Mouse (Mus musculus) CH12.LX (cell line): ENCODE results near the gene M6pr.

Experiments used
- CTCF ChIP-seq, 2 experiments: IDR thresholded peaks in 1 of 2; conservative IDR thresholded peaks in 1 of 2; 2 replicates each; pipeline ENCODE4 v1.5.1; 2011 to 2012; ENCODE audit warnings: low read depth in 2 of 2, low read length in 2 of 2, improper control_type of control experiment in 1 of 2, inconsistent platforms in 1 of 2, mild to moderate bottlenecking in 1 of 2, moderate library complexity in 1 of 2
- EP300 ChIP-seq: IDR thresholded peaks from 2 replicates; pipeline ENCODE4 v1.6.1; 2011; ENCODE audit warnings: low read length, improper control_type of control experiment
- GABPA ChIP-seq: IDR thresholded peaks from 2 replicates; pipeline ENCODE4 v1.6.1; 2012; ENCODE audit warnings: low read depth, low read length, improper control_type of control experiment, inconsistent platforms; ENCODE audit not compliant: insufficient replicate concordance
- HCFC1 ChIP-seq: IDR thresholded peaks from 2 replicates; pipeline ENCODE4 v1.6.1; 2012; ENCODE audit warnings: low read depth, mild to moderate bottlenecking, inconsistent platforms, low read length, improper control_type of control experiment
- KAT2A ChIP-seq: IDR thresholded peaks from 2 replicates; pipeline ENCODE4 v1.6.1; 2012; ENCODE audit warnings: low read length, improper control_type of control experiment, inconsistent platforms; ENCODE audit not compliant: insufficient replicate concordance
- MAZ ChIP-seq: IDR thresholded peaks from 2 replicates; pipeline ENCODE4 v1.6.1; 2012; ENCODE audit warnings: low read depth, mild to moderate bottlenecking, inconsistent platforms, low read length, improper control_type of control experiment, moderate library complexity
- MXI1 ChIP-seq: IDR thresholded peaks from 2 replicates; pipeline ENCODE4 v1.6.1; 2011; ENCODE audit warnings: mild to moderate bottlenecking, low read depth, low read length, improper control_type of control experiment
- MYC ChIP-seq: IDR thresholded peaks from 2 replicates; pipeline ENCODE4 v1.6.1; 2011; ENCODE audit warnings: low read depth, mild to moderate bottlenecking, improper control_type of control experiment, low read length
- POLR2A ChIP-seq: IDR thresholded peaks from 2 replicates; pipeline ENCODE4 v1.6.1; 2011; ENCODE audit warnings: low read depth, mild to moderate bottlenecking, improper control_type of control experiment, low read length
- RAD21 ChIP-seq: IDR thresholded peaks from 2 replicates; pipeline ENCODE4 v1.6.1; 2011; ENCODE audit warnings: low read depth, mild to moderate bottlenecking, low read length, improper control_type of control experiment, moderate library complexity
- RCOR1 ChIP-seq: conservative IDR thresholded peaks from 2 replicates; pipeline ENCODE4 v1.6.1; 2012; ENCODE audit warnings: low read depth, mild to moderate bottlenecking, inconsistent platforms, low read length, improper control_type of control experiment
- USF1 ChIP-seq: IDR thresholded peaks from 2 replicates; pipeline ENCODE4 v1.6.1; 2014; ENCODE audit warnings: low read depth, mild to moderate bottlenecking, inconsistent platforms, low read length, improper control_type of control experiment
- USF2 ChIP-seq: conservative IDR thresholded peaks from 2 replicates; pipeline ENCODE4 v1.6.1; 2011; ENCODE audit warnings: low read depth, low read length, improper control_type of control experiment
- ZC3H11A ChIP-seq: IDR thresholded peaks from 2 replicates; pipeline ENCODE4 v1.6.1; 2012; ENCODE audit warnings: low read depth, mild to moderate bottlenecking, inconsistent platforms, low read length, improper control_type of control experiment

GRCm38 (mm10) chr6:122366287-122366686, 57.8 kb downstream of the M6pr start:
- TF ChIP-seq USF1: no peak
- no peak for TF ChIP-seq CTCF (conservative IDR thresholded peaks at IDR 0.05 in 1 of 2, IDR thresholded peaks at IDR 0.05 in 1 of 2; ENCODE audit: low read depth in 2 of 2, low read length in 2 of 2)
- no peak for TF ChIP-seq HCFC1
- TF ChIP-seq MXI1: no peak
- no peak for TF ChIP-seq POLR2A
- no peak for TF ChIP-seq EP300
- no peak for TF ChIP-seq MAZ
- no peak for TF ChIP-seq GABPA
- no peak for TF ChIP-seq ZC3H11A
- no peak for TF ChIP-seq RAD21
- no peak for TF ChIP-seq KAT2A
- TF ChIP-seq RCOR1: no peak
- TF ChIP-seq USF2: no peak
- no peak for TF ChIP-seq MYC
